Mouse (Mus musculus) ZHBTc4 (cell line): ENCODE results near the gene Tnfrsf4.
A peak's percentile ranks its signal among the peaks of the same experiment; 100 is the strongest.

Source experiments
- DNase-seq: peaks from one replicate; pipeline ENCODE4 v3.0.0-alpha.2; 2011; ENCODE audit warnings: low read depth, low spot score

Tnfrsf4 gene

DNA sequence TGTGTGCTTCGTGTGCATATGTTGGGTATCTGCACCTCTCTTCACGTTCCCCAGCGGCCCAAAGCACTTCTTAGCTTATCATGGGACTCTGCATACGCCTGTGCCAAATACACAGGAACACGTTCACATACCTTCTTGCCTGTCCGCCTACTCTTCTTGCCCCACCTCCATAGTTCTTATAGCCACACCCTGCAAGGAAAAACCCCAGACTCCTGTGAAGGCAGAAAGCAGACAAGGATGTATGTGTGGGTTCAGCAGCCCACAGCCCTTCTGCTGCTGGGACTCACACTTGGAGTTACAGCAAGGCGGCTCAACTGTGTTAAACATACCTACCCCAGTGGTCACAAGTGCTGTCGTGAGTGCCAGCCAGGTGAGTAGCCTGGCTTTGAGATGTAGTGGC, at the start of gene Tnfrsf4:
Gene Tnfrsf4, plus strand, starts transcription at position 207 of the 400 bp plus-strand sequence.
- no peak for DNase-seq

GRCm38 (mm10) chr4:155964396-155964795, 49.2 kb upstream of the Tnfrsf4 start:
- DNase-seq = no peak

DNA sequence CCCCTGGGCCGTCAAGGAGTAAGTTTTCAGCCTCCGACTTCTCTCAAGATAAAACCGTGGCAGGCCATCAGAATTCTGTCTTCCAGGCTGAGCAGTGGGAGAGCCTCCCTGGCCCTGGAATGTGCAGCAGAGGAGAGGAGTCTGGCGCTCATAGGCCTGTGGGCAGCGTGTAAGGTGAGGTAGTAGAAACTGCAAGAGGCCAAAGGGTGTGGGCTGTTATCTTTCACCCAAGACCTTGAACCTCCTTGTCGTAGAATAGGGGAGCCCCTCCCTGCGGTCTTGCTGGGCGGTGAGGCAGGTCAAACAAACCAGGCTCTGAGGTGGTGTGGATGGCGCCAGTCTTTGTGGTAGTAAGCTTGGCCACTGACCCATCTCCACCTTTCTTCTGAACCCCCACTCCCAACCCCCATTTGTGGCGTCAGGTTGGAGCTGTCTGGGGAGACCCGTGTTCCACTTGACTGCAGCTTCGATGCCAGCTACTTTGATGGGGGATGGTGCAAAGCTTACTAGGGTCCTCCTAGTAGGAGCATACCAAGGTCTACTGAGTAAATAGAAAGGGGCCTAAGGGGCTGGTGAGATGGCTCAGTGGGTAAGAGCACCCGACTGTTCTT, 44.5 kb upstream of the Tnfrsf4 start:
- peak; percentile 22 for DNase-seq

GRCm38 (mm10) chr4:155970286-155970685, 43.4 kb upstream of the Tnfrsf4 start:
- no peak for DNase-seq

- DNase-seq = no peak
Observed at GRCm38 (mm10) chr4:155972651-155973050, 41.0 kb upstream of the Tnfrsf4 start.

DNA sequence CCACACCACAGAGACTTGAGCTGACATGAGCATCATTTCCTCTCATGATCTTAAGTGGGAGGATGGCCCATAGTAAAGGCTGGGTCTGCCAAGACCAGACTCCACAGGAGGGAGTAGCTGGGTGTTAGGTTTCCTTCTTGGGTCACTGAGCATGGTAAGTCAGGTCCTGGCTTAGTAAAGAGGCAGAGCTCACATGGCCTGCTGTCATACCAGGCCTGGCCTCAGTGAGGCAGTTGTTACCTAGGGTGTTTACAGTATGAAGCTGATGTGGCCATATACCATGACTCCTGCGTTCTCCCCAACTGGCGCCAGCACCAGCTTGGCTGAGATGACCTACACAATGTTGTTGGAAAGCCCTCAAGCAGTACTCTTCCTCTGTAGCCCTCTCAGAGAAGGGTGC, 40.4 kb upstream of the Tnfrsf4 start:
- no peak for DNase-seq

DNA sequence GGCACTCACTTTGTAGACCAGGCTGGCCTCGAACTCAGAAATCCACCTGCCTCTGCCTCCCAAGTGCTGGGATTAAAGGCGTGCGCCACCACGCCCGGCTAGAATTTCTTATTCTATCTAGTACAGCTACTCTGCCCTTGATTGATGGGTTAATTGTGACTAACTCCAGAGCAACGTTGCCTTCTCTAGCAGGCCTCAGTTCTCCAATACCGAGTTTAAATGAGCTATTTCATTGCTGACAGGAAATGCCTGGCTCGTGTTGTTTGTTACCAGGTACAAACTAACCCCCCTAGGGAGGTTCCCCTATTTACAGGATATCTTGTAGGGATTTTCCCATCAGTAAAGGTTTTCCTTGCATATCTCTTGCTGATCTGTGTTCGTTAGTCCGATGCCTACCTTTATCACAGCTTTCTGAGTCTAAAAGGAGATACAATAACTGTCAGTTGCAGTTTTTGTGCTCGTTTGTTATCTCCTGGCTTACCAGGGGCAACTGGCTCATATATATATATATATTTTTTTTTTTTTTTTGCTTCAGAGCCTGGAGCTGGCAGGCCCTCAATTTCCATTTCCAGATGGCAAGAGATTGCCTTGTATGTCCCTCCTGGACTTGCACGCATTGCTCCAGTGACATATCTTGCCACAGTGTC, 32.1 kb upstream of the Tnfrsf4 start:
- DNase-seq = no peak

- peak; percentile 71 for DNase-seq
Observed at GRCm38 (mm10) chr4:155983788-155984187, 29.9 kb upstream of the Tnfrsf4 start.

DNA sequence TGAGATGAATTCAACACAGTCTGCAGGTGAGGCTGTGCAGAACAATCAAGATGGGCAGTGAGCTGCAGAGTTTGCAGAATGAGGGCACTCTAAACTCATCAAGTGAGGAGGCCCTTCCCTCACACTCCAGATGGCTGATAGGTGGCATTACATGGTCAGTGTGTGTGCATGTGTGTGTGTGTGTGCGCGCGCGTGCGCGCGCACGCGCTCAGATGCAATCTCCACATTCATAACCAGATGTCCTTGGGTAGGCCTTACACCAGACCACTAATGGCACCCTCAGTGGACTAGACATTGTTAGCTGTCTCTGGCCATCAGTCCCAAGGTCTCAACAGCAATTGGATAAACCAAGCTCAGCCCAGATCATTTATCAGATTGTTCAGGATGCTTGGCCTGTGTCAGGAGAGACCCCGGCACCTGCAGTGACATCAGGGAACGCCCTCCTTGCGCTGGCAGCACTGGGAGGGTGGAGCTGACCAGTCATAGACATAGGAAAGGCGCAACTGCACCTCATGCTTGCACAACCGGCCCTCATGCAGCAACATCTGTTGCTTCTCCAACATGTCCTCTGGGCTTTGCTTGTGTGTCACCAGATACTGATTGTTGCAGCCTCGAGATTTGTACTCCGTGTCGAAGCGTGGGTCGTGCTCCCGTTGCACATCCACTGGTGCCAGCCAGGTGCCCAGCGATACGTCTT, 22.3 kb upstream of the Tnfrsf4 start:
- peak; percentile 52 for DNase-seq

GRCm38 (mm10) chr4:155991908-155992230, 21.8 kb upstream of the Tnfrsf4 start:
- no peak for DNase-seq

DNA sequence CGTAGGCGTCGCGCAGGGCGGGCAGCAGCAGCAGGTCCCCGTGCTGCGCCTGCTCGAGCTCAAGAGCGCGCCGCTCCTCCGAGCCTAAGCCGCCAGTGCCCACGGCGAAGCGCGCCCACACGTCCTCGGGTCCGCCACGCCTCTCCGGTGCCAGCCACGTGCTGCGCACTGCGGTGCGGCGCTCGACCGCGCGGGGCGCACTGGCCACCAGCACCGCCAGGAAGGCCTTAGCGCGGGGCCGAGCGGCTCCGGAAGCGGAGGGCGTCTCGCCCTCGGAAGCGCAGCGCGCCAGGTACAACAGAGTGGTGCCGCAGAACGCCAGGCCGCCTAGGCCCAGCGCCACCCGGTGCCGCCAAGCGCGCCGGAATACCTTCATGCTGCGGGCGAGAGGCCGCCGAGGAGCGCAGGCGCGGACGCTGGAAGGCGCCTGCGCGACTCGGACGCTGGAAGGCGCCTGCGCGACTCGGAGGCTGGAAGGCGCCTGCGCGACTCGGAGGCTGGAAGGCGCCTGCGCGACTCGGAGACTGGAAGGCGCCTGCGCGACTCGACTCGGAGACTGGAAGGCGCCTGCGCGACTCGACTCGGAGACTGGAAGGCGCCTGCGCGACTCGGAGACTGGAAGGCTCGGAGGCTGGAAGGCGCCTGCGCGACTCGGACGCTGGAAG, 21.3 kb upstream of the Tnfrsf4 start, which contains the start of the genes B3galt6 and Sdf4:
Gene B3galt6, minus strand, starts transcription at position 409 of the 665 bp plus-strand sequence.
Gene Sdf4, plus strand, starts transcription at position 632 of the 665 bp plus-strand sequence.
- peak; percentile 91 for DNase-seq

GRCm38 (mm10) chr4:155992906-155993547, 20.6 kb upstream of the Tnfrsf4 start:
- peak; percentile 96 for DNase-seq

DNA sequence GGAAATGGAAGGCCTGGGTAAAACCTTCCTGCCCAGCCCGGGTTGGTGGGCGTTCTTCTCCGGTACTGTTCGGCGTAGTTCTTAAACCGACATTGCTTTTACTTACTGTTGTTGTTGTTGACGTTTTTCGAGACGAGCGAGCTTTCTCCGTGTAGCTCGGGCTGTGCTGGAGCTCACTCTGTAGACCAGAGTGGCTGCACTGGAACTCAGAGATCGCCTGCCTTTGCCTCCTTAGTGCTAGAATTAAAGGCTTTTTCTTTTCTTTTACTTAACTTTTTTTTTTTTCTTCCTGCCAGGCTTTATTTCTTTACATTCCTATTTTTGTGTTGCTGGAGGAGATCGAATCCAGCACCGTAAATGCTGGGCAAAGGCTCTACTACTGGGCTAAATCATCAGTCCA, 20.0 kb upstream of the Tnfrsf4 start:
- no peak for DNase-seq

DNA sequence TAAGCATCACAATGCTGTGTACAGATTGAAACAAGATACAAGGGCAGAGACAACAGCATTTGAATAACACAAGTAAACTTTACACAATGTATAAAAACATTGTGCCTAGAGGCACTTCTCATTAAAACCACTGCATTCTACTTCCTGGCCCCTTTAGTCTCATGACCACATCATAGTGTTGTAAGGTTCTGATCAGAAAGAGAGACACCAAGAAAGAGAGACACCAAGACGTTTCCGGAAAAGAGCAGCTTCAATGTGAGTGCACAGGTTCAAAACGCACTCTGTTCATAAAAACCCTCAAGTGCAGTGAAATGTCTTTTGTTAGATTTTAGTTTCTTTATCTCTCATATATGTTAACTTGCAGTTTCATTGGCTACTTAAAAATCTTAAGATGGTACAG, 9.5 kb upstream of the Tnfrsf4 start:
- no peak for DNase-seq

GRCm38 (mm10) chr4:156008369-156008768, 5.3 kb upstream of the Tnfrsf4 start:
- no peak for DNase-seq

DNA sequence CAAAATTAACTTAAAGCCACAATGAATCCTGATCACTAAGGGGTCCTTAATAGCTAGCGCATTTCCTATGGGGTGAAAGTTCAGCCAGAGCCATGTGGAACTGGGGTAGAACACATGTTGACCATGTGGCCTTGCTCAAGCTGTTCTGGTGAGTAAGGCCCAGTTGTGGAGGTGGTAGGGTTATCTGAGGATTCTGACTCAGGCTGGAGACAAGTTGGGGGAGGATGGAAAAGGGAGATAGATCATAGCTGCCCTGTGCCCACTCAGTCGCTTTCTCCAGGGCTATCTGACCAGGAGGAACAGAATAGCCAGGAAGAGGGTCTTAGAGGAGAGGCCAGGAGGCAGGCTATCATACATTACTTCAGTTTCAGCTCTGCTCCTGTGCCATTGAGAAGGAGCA, 793 bp downstream of the Tnfrsf4 start:
- DNase-seq = no peak

- no peak for DNase-seq
Observed at GRCm38 (mm10) chr4:156019771-156020170, 6.1 kb downstream of the Tnfrsf4 start.

- DNase-seq = no peak
Observed at GRCm38 (mm10) chr4:156021381-156021780, 7.7 kb downstream of the Tnfrsf4 start.

DNA sequence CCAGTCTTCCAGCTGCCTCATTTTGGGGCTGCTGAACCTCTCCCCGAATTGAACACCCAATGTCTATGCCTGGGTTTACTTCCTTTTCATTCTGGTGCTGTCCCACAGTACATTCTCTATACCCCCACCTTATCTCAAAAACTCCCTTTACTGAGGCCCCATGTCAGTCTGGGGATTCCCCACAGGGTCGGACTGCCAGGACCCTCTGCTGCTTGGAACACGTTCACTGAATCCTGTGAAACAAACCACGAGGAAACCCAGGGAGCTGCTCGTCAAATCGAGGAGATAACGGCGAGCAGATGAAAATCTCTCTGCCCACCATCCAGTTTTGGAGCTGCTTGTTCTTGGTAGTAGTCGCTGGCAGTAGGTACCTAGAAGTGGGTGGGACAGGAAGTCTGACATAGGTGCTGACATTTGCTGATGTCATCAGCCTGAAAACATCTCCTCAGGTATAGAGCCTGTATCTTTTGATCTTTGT, 8.3 kb downstream of the Tnfrsf4 start:
- no peak for DNase-seq

DNA sequence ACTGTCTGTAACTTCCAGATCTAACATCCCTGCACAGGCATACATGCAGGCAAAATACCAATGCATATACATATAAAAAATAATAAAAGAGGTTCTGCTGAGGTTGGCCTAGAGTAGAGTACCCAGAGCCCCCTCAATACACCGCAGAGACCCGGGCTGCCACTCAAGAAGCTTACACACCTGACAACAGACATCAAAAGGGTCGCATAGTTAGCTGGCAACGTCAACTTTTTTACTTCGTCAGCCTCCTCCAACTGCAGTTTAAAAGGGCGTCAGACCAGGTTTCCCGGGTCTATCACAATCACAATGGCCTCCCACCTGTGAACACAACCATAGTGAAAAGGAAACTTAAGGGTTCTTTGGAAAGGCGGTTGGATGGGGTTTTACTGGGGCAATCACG, 9.9 kb downstream of the Tnfrsf4 start:
- DNase-seq = no peak

GRCm38 (mm10) chr4:156024184-156024583, 10.5 kb downstream of the Tnfrsf4 start:
- no peak for DNase-seq

GRCm38 (mm10) chr4:156026013-156026412, 12.4 kb downstream of the Tnfrsf4 start, which contains the start of gene Tnfrsf18:
Gene Tnfrsf18, plus strand, starts transcription at chr4:156026164.
- no peak for DNase-seq
